Mouse (Mus musculus) heart, adult 2 months (tissue): ENCODE results near the gene Cdkn2b. TPM values are rescaled to one million over a fixed set of nuclear protein-coding genes. Genes with fewer than 3 reads are reported as not detected.

Experiments
- DNase-seq, 2 experiments: peaks; one replicate each; pipeline ENCODE4 v3.0.0; 2021
- H3K27ac ChIP-seq: fragments of 200-600 bp; 2 replicates; pipeline ENCODE4 v1.8.1; 2022
- H3K27me3 ChIP-seq: fragments of 200-500 bp; 2 replicates; pipeline ENCODE4 v1.6.1; 2012; ENCODE audit warnings: mild to moderate bottlenecking, low read length, inconsistent platforms, mixed read lengths; ENCODE audit not compliant: control insufficient read depth, insufficient read depth
- H3K36me3 ChIP-seq: fragments of 200-500 bp; 2 replicates; pipeline ENCODE4 v1.6.1; 2012; ENCODE audit warnings: low read length, inconsistent platforms; ENCODE audit not compliant: control insufficient read depth, insufficient read depth
- H3K4me1 ChIP-seq: fragments of 200-500 bp; 2 replicates; pipeline ENCODE4 v1.6.1; 2011; ENCODE audit warnings: low read length; ENCODE audit not compliant: control insufficient read depth, insufficient read depth
- H3K4me3 ChIP-seq: fragments of 200-600 bp; 2 replicates; pipeline ENCODE4 v1.8.1; 2022
- H3K79me2 ChIP-seq: fragments of 200-500 bp; replicated peaks from 2 replicates; pipeline ENCODE4 v1.6.1; 2012; ENCODE audit warnings: mild to moderate bottlenecking, inconsistent platforms, low read length, moderate library complexity, mixed read lengths; ENCODE audit not compliant: control insufficient read depth, insufficient read depth
- H3K9ac ChIP-seq: fragments of 200-500 bp; 2 replicates; pipeline ENCODE4 v1.6.1; 2012; ENCODE audit warnings: low read depth, mild to moderate bottlenecking, control low read depth, inconsistent platforms, low read length, mixed read lengths
- CTCF ChIP-seq: fragments of 200-600 bp; IDR thresholded peaks from 2 replicates; pipeline ENCODE4 v1.8.1; 2022; ENCODE audit warnings: antibody characterized with exemption, mild to moderate bottlenecking, moderate library complexity
- EP300 ChIP-seq: fragments of 200-500 bp; IDR thresholded peaks from 2 replicates; pipeline ENCODE4 v1.6.1; 2011; ENCODE audit warnings: low read depth, low read length, control low read depth; ENCODE audit not compliant: insufficient read depth
- POLR2A ChIP-seq: fragments of 200-500 bp; IDR thresholded peaks from 2 replicates; pipeline ENCODE4 v1.6.1; 2011; ENCODE audit warnings: mild to moderate bottlenecking, low read depth, low read length, control low read depth; ENCODE audit not compliant: insufficient read depth
- WGBS: fragments of 180-500 bp; shearing (Covaris S2); methylation state at CpG from one replicate; pipeline ENCODE4 v1.1.7; 2018; 5-methylcytosine and 5-hydroxymethylcytosine counted together
- intact Hi-C: fragments of 180-260 bp; cut with DNase I; formaldehyde crosslinking; loops from one replicate; pipeline ENCODE4 v1.15.1; 2025
- polyA plus RNA-seq: library from polyadenylated mRNA; depleted of rRNA; stranded (reverse); fragments of >200 nt; gene quantifications from 2 replicates; pipeline ENCODE4 v1.2.3, GENCODE M21; 2012
- total RNA-seq, 2 experiments: library from RNA; stranded (reverse); gene quantifications; 2 replicates each; pipeline ENCODE4 v1.2.3; 2021

Gene Cdkn2b
- total and polyA plus RNA-seq, 3 experiments = 0.39 to 0.94 (median 0.59) TPM

DNA sequence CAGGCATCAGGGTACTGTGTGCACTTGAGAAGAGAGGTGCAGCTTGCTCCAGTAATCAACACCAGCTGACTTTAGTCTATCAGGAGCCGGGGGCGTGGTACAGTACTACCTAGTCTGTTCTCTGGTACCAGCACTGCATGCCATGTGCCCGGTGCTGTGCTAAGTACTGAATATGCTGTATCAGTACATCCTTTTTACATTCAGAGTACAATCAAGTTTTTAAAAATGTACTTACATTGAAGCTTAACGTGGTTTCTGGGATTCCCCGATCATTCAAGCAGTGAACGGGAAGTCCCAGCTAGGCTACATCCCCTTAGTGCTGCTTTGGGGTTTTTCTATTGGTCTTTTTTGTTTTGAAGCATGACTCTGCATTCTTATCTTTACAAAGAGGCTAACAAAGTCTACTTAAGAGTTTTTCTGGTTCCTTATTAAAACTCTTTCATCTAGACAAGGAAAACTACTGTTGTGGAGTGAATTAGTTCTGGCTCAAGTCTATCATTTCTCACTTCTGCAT, 40.2 kb upstream of the Cdkn2b start:
- TF ChIP-seq POLR2A (no peak), CTCF (no peak), EP300 (no peak)
- intact Hi-C loops = no loop called here
- Histone ChIP-seq H3K79me2 (no peaks in the 10 kb centered on the region), H3K9ac (no peak overlapping the region), H3K4me3 (no peak overlapping the region), H3K27ac (no peak overlapping the region), H3K4me1 (no peaks in the 10 kb centered on the region), H3K27me3 (no peaks in the 10 kb centered on the region), H3K36me3 (no peaks in the 10 kb centered on the region)
- 68% methylated on average over 6 of the region's 6 CpGs for WGBS
- DNase-seq = no peak

DNA sequence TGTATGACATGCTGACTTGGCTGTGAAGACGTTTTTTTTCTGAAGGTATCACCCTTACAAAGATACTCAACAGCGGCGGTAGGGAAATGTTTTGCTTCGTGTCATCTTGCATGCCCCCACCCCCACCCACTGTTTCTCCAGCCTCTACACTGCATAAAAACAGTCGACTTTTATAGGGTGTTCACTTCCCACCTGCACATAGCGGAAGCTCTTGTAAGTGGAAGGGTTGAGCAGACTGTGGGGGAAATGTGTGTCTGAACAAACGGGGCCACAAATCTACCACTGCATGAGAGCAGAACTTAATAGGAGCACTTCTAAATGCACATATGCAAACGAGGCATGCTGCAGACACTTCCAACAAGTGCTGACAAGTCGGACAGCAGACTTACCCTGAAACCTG, 39.6 kb upstream of the Cdkn2b start:
- H3K4me3 ChIP-seq = no peak overlapping the region
- intact Hi-C loops = no loop called here
- H3K4me1 ChIP-seq = no peaks in the 10 kb centered on the region
- no peaks in the 10 kb centered on the region for H3K79me2 ChIP-seq
- DNase-seq = no peak
- H3K9ac ChIP-seq = no peak overlapping the region
- WGBS = 58% methylated on average over 9 of the region's 9 CpGs
- H3K36me3 ChIP-seq = no peaks in the 10 kb centered on the region
- no peaks in the 10 kb centered on the region for H3K27me3 ChIP-seq
- no peak overlapping the region for H3K27ac ChIP-seq
- TF ChIP-seq EP300 (no peak), POLR2A (no peak), CTCF (no peak)

DNA sequence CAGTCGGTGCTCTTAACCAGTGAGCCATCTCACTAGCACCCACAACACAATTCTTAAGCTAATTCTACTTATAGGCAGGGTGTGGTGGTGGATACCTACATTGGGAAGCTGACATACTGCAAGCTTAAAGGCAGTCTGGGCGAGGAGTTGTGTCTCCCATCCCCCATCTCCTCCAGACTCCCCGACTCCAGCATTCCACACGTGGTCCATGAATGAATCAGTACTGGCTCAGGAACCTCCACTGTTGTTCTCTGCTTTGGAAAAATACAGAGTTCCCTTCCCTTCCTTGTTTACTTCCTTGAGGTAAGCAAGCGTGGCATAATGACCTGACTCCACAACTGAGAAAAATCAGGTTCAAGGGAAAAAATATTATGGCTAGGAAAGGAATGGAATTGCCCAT, 38.0 kb upstream of the Cdkn2b start:
- WGBS = 42% methylated on average over 5 of the region's 5 CpGs
- Histone ChIP-seq H3K4me1 (no peaks in the 10 kb centered on the region), H3K4me3 (no peak overlapping the region), H3K36me3 (no peaks in the 10 kb centered on the region), H3K9ac (no peak overlapping the region), H3K27me3 (no peaks in the 10 kb centered on the region), H3K27ac (no peak overlapping the region), H3K79me2 (no peaks in the 10 kb centered on the region)
- TF ChIP-seq POLR2A (no peak), CTCF (no peak), EP300 (no peak)
- intact Hi-C loops = no loop called here
- DNase-seq = no peak

DNA sequence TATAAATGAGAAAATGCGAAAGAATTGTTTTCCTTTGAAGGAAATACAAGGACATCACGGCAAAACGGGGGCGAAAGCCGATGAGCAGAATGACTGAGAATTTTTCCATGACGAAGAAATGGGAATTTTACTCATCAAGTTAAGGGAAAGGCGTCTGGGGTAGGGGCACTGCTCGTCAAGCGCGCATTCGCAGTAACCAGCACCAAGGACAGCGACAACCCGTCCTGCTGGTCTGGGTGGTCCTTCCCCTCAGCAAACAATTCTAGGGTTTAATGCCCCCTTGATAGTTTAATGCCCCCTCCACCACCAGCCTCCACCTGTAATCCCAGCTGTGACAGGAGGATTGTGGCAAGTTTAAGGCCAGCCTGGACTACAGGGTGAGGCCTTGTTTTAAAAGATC, 2.6 kb upstream of the Cdkn2b start:
- no peak for TF ChIP-seq POLR2A
- TF ChIP-seq EP300 = no peak
- no peak for TF ChIP-seq CTCF
- Histone ChIP-seq H3K4me1 (no peaks in the 10 kb centered on the region), H3K36me3 (no peaks in the 10 kb centered on the region), H3K27me3 (peaks cover 3% of the 10 kb centered on the region), H3K9ac (no peak overlapping the region), H3K4me3 (no peak overlapping the region), H3K79me2 (no peaks in the 10 kb centered on the region), H3K27ac (no peak overlapping the region)
- DNase-seq = no peak
- intact Hi-C loops = no loop called here
- 19% methylated on average over 13 of the region's 13 CpGs for WGBS

DNA sequence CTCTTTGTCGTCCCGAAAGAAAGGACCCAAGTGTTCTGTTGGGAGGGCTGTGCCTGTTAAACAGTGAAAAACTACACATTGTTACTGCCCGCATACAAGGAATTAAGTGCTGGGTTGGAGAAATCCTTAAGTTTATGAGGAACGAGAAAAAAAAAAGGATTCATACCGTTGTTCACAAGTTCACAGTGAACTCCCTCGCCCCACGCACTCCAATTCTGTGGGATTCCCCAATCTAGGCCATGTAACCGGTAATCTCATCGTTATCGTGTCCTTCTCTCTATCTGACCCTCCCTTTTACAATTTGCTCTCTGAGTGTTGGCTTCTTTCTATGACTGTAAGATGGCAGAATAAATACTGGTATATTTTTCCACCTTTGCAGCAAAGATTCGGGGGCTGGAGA, 843 bp downstream of the Cdkn2b start:
- no peak for DNase-seq
- H3K4me1 ChIP-seq = no peaks in the 10 kb centered on the region
- WGBS = 29% methylated on average over 11 of the region's 11 CpGs
- H3K27me3 ChIP-seq = peaks cover 8% of the 10 kb centered on the region
- no peak overlapping the region for H3K27ac ChIP-seq
- H3K36me3 ChIP-seq = no peaks in the 10 kb centered on the region
- intact Hi-C loops = loop anchor here (1.0 kb wide), 1 partner anchor 44 kb away; no protein-coding TSS in a partner anchor
- H3K4me3 ChIP-seq = peak overlapping the region; percentile 69; the same call in 1 of the 2 replicates
- H3K79me2 ChIP-seq = no peaks in the 10 kb centered on the region
- TF ChIP-seq CTCF = no peak
- no peak for TF ChIP-seq EP300
- no peak for TF ChIP-seq POLR2A
- no peak overlapping the region for H3K9ac ChIP-seq

DNA sequence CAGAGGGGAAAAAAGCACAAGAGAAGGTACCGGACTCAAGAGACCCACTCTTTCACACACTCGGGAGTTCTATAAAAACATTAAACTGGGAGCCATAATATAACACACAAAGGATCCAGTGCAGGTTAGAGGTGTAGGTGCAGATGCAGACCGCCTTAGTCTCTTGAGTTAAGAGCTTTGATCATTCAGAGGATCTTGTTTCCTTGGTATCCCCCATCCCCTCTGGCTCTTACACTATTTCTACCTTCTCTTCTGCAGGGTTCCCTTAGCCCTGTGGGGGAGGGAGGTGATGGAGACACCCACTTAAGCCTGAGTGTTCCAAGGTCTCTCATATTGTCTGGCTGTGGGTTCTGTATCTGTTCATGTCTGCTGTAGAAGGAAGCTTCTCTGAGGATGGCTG, 2.8 kb downstream of the Cdkn2b start:
- no peak overlapping the region for H3K9ac ChIP-seq
- intact Hi-C loops = no loop called here
- H3K4me3 ChIP-seq = no peak overlapping the region

More for the DNA sequence above, 2.8 kb downstream of the Cdkn2b start:
- peaks cover 8% of the 10 kb centered on the region for H3K27me3 ChIP-seq
- 58% methylated on average over 3 of the region's 3 CpGs for WGBS
- H3K4me1 ChIP-seq = no peaks in the 10 kb centered on the region
- no peaks in the 10 kb centered on the region for H3K79me2 ChIP-seq
- H3K27ac ChIP-seq = no peak overlapping the region
- no peak for TF ChIP-seq POLR2A
- TF ChIP-seq EP300 = no peak
- TF ChIP-seq CTCF = no peak
- DNase-seq = no peak
- H3K36me3 ChIP-seq = no peaks in the 10 kb centered on the region
